Mouse (Mus musculus) liver, adult (tissue): ENCODE data around the gene Chka.

Source experiments
- GATA4 ChIP-seq: IDR thresholded peaks from 2 replicates; pipeline ENCODE4 v1.6.1; 2014; ENCODE audit warnings: mild to moderate bottlenecking, low read length; ENCODE audit not compliant: insufficient replicate concordance

Chka gene

GRCm38 (mm10) chr19:3851502-3851962 lies at the start of gene Chka:
TSS of gene Chka (plus strand) at chr19:3851773.
- TF ChIP-seq GATA4 = no peak

GRCm38 (mm10) chr19:3805526-3805925 lies 46.0 kb upstream of the Chka start:
- no peak for TF ChIP-seq GATA4

GRCm38 (mm10) chr19:3810536-3811233 lies 40.9 kb upstream of the Chka start:
- TF ChIP-seq GATA4 = no peak

- no peak for TF ChIP-seq GATA4
These were observed 37.1 kb upstream of the Chka start for GRCm38 (mm10) chr19:3814461-3814860.

- no peak for TF ChIP-seq GATA4
These were observed 35.7 kb upstream of the Chka start for GRCm38 (mm10) chr19:3815824-3816223.

- TF ChIP-seq GATA4 = no peak
These were observed 32.5 kb upstream of the Chka start for GRCm38 (mm10) chr19:3819080-3819479.

- no peak for TF ChIP-seq GATA4
These were observed 31.6 kb upstream of the Chka start for GRCm38 (mm10) chr19:3819899-3820444.

- no peak for TF ChIP-seq GATA4
These were observed 26.5 kb upstream of the Chka start for GRCm38 (mm10) chr19:3825044-3825443.

- TF ChIP-seq GATA4 = no peak
These were observed 21.7 kb upstream of the Chka start for GRCm38 (mm10) chr19:3829863-3830262.

- TF ChIP-seq GATA4 = peak; percentile 89
These were observed 19.9 kb upstream of the Chka start for GRCm38 (mm10) chr19:3831716-3832115.

GRCm38 (mm10) chr19:3832851-3833353 lies 18.7 kb upstream of the Chka start:
- TF ChIP-seq GATA4 = peak; percentile 76; the same call in 1 of the 2 replicates

GRCm38 (mm10) chr19:3834301-3834700 lies 17.3 kb upstream of the Chka start:
- TF ChIP-seq GATA4 = no peak

- no peak for TF ChIP-seq GATA4
These were observed 14.8 kb upstream of the Chka start for GRCm38 (mm10) chr19:3836791-3837190.

GRCm38 (mm10) chr19:3838931-3839330 lies 12.6 kb upstream of the Chka start:
- TF ChIP-seq GATA4 = no peak

- no peak for TF ChIP-seq GATA4
These were observed 11.9 kb upstream of the Chka start for GRCm38 (mm10) chr19:3839686-3840085.

GRCm38 (mm10) chr19:3840214-3840651 lies 11.3 kb upstream of the Chka start:
- no peak for TF ChIP-seq GATA4
